Mouse (Mus musculus) left cerebral cortex, adult 6 months (tissue): ENCODE results near the gene Plcb3. TPM values are rescaled to one million over a fixed set of nuclear protein-coding genes. Genes with fewer than 3 reads are reported as not detected.

Experiments
- polyA plus RNA-seq: library from polyadenylated mRNA; unstranded; fragments of <200 nt; fragmentation: Nextera tagmentation; gene quantifications from 2 replicates; pipeline ENCODE4 v1.2.3, GENCODE M21; 2021

The Plcb3 gene
- polyA plus RNA-seq, 1 experiment from 2014 or later, result 8.0 TPM

Other genes starting within 250 kb of the Plcb3 start
- gene Rps6ka4, start 135.8 kb downstream of the Plcb3 start, polyA plus RNA-seq, result 29.2 and 33.4 TPM in 2 replicates
- gene Ccdc88b, start 118.3 kb downstream of the Plcb3 start, polyA plus RNA-seq, result 0.15 and 0.80 TPM in 2 replicates
- gene Trmt112, start 66.8 kb downstream of the Plcb3 start, polyA plus RNA-seq, result 130 and 131 TPM in 2 replicates
- gene Prdx5, start 66.4 kb downstream of the Plcb3 start, polyA plus RNA-seq, result 727 and 767 TPM in 2 replicates
- gene Esrra, start 54.7 kb downstream of the Plcb3 start, polyA plus RNA-seq, result 4.4 and 13.7 TPM in 2 replicates
- 7.9 and 8.4 TPM in 2 replicates for gene Catsperz, start 51.1 kb downstream of the Plcb3 start, polyA plus RNA-seq
- 22.0 and 22.1 TPM in 2 replicates for gene Kcnk4, start 42.0 kb downstream of the Plcb3 start, polyA plus RNA-seq
- 53.8 and 57.4 TPM in 2 replicates for gene Bad, start 34.6 kb downstream of the Plcb3 start, polyA plus RNA-seq
- gene Gpr137, start 34.0 kb downstream of the Plcb3 start, polyA plus RNA-seq, result 24.4 and 24.9 TPM in 2 replicates
- gene Ppp1r14b, start 1.5 kb downstream of the Plcb3 start, polyA plus RNA-seq, result 13.6 and 46.9 TPM in 2 replicates
- 326 and 333 TPM in 2 replicates for gene Fkbp2, start 4.0 kb upstream of the Plcb3 start, polyA plus RNA-seq
- 77.5 and 150 TPM in 2 replicates for gene Vegfb, start 11.2 kb upstream of the Plcb3 start, polyA plus RNA-seq
- gene Dnajc4, start 16.1 kb upstream of the Plcb3 start, polyA plus RNA-seq, result 24.3 and 28.0 TPM in 2 replicates
- 15.8 and 19.0 TPM in 2 replicates for gene Nudt22, start 19.6 kb upstream of the Plcb3 start, polyA plus RNA-seq
- gene Trpt1, start 19.7 kb upstream of the Plcb3 start, polyA plus RNA-seq, result 22.6 and 27.5 TPM in 2 replicates
- gene Fermt3, start 43.0 kb upstream of the Plcb3 start, polyA plus RNA-seq, result 2.9 and 4.8 TPM in 2 replicates
- 109 and 125 TPM in 2 replicates for gene Stip1, start 63.5 kb upstream of the Plcb3 start, polyA plus RNA-seq
- 1.6 and 22.1 TPM in 2 replicates for gene Macrod1, start 80.3 kb upstream of the Plcb3 start, polyA plus RNA-seq
- 5.4 and 6.6 TPM in 2 replicates for gene Flrt1, start 129.3 kb upstream of the Plcb3 start, polyA plus RNA-seq
- gene Otub1, start 229.8 kb upstream of the Plcb3 start, polyA plus RNA-seq, result 674 and 694 TPM in 2 replicates
- gene Cox8a, start 241.1 kb upstream of the Plcb3 start, polyA plus RNA-seq, result 7,187 and 8,116 TPM in 2 replicates